35 mouse cellular contexts compared by ENCODE assay signal in genomic region chr15:25225936-25226335, GRCm38 (mm10).
"Had no signal": no experiment of that assay in that cellular context is flagged by ENCODE, and none has a peak within 500 bp of the region (broad histone marks: within the 10 kb centered on the region; RNA-seq: fewer than 3 reads in every experiment).

No protein-coding gene starts in this region.

- H3K27ac ChIP-seq: heart, embryonic 10.5 days; heart, embryonic 13.5 days; heart, embryonic 15.5 days; hindbrain, embryonic 10.5 days; hindbrain, embryonic 12.5 days; hindbrain, embryonic 13.5 days; hindbrain, embryonic 14.5 days; hindbrain, embryonic 15.5 days; hindbrain, postnatal 0 days; intestine, embryonic 15.5 days; kidney, embryonic 15.5 days; kidney, postnatal 0 days; layer of hippocampus, adult 2 months had no signal

- H3K4me3 ChIP-seq: heart, embryonic 10.5 days; heart, embryonic 12.5 days; heart, embryonic 13.5 days; heart, embryonic 15.5 days; hindbrain, embryonic 10.5 days; hindbrain, embryonic 12.5 days; hindbrain, embryonic 13.5 days; hindbrain, embryonic 15.5 days; intestine, embryonic 15.5 days; kidney, embryonic 15.5 days; layer of hippocampus, adult 2 months had no signal

- H3K4me1 ChIP-seq: heart, embryonic 10.5 days; heart, embryonic 12.5 days; heart, embryonic 13.5 days; heart, embryonic 15.5 days; hindbrain, embryonic 12.5 days; hindbrain, embryonic 13.5 days; hindbrain, embryonic 15.5 days; intestine, embryonic 15.5 days; kidney, embryonic 15.5 days had no signal

- H3K9me3 ChIP-seq: heart, embryonic 10.5 days; heart, embryonic 12.5 days; heart, embryonic 13.5 days; heart, embryonic 15.5 days; hindbrain, embryonic 10.5 days; hindbrain, embryonic 12.5 days; hindbrain, embryonic 13.5 days; hindbrain, embryonic 15.5 days; intestine, embryonic 15.5 days; kidney, embryonic 15.5 days had no signal

- DNase-seq: heart, postnatal 10 days; heart, postnatal 14 days; heart, postnatal 36 days; heart, postnatal 4 days; kidney, adult 11 months; kidney, adult 18-20 months; kidney, adult 2 months; kidney, adult 8-10 months; kidney, adult 9 months; kidney, postnatal 10 days; kidney, postnatal 14 days; kidney, postnatal 25 days; kidney, postnatal 36 days; kidney, postnatal 4 days; layer of hippocampus, adult 9-11 months; layer of hippocampus, postnatal 36 days had no signal

- H3K4me2 ChIP-seq: heart, embryonic 11.5 days; heart, embryonic 12.5 days; heart, embryonic 13.5 days; heart, embryonic 15.5 days; hindbrain, embryonic 12.5 days; hindbrain, embryonic 13.5 days; hindbrain, embryonic 14.5 days; hindbrain, embryonic 15.5 days; intestine, embryonic 15.5 days; kidney, embryonic 15.5 days had no signal

- ATAC-seq: hindbrain, embryonic 16.5 days; hindbrain, postnatal 0 days; inflammation-experienced regulatory T-cells, adult 6 months; intestine, embryonic 15.5 days; intestine, embryonic 16.5 days; intestine, postnatal 0 days had no signal

- H3K27me3 ChIP-seq: heart, embryonic 12.5 days; heart, embryonic 13.5 days; heart, embryonic 15.5 days; hindbrain, embryonic 12.5 days; hindbrain, embryonic 13.5 days; hindbrain, embryonic 15.5 days; intestine, embryonic 15.5 days had no signal

- H3K9ac ChIP-seq: heart, embryonic 12.5 days; heart, embryonic 13.5 days; heart, embryonic 15.5 days; hindbrain, embryonic 12.5 days; hindbrain, embryonic 13.5 days; hindbrain, embryonic 14.5 days; hindbrain, embryonic 15.5 days; intestine, embryonic 15.5 days; kidney, embryonic 15.5 days had no signal

- H3K36me3 ChIP-seq: heart, embryonic 10.5 days; heart, embryonic 12.5 days; heart, embryonic 13.5 days; heart, embryonic 15.5 days; hindbrain, embryonic 10.5 days; hindbrain, embryonic 12.5 days; hindbrain, embryonic 13.5 days; hindbrain, embryonic 15.5 days; intestine, embryonic 15.5 days; kidney, embryonic 15.5 days had no signal
